Mouse (Mus musculus) ES-E14 (cell line): ENCODE measurements at regions not wholly inside any gene's neighbourhood (a gene's known extent, or its start where the extent isn't known, plus 50 kb on each side); places are given as distances from the start of the nearest gene placed in this dataset.

ENCODE experiments used
- DNase-seq: peaks from one replicate; pipeline ENCODE4 v3.0.0-alpha.2; 2013; ENCODE audit warnings: low read depth, low spot score
- H3K27ac ChIP-seq: 2 replicates; pipeline ENCODE4 v1.5.1; 2012; ENCODE audit warnings: low read depth, mild to moderate bottlenecking, low read length, moderate library complexity, mixed read lengths; ENCODE audit not compliant: poor library complexity, insufficient read depth, severe bottlenecking
- H3K36me3 ChIP-seq: 2 replicates; pipeline ENCODE4 v1.6.1; 2012; ENCODE audit warnings: mild to moderate bottlenecking, low read length, moderate library complexity, mixed read lengths; ENCODE audit not compliant: control insufficient read depth, poor library complexity, insufficient read depth, severe bottlenecking
- H3K4me1 ChIP-seq, 2 experiments: fragments of 150-350 bp in 1 of 2; sonication (generic) in 1 of 2; 2 replicates each; pipeline ENCODE4 v1.6.1; 2012; ENCODE audit warnings: low read length in 2 of 2, mild to moderate bottlenecking in 1 of 2, mixed read lengths in 1 of 2; ENCODE audit not compliant: control insufficient read depth in 2 of 2, insufficient read depth in 2 of 2, poor library complexity in 1 of 2
- H3K4me3 ChIP-seq, 2 experiments: fragments of 150-350 bp in 1 of 2; sonication (generic) in 1 of 2; 2 replicates each; pipeline ENCODE4 v1.5.1; 2012; ENCODE audit warnings: low read length in 2 of 2, low read depth in 1 of 2, mild to moderate bottlenecking in 1 of 2, mixed read lengths in 1 of 2; ENCODE audit not compliant: insufficient read depth in 1 of 2, poor library complexity in 1 of 2, severe bottlenecking in 1 of 2
- H3K9ac ChIP-seq: 2 replicates; pipeline ENCODE4 v1.6.1; 2012; ENCODE audit warnings: low read depth, mild to moderate bottlenecking, low read length, mixed read lengths; ENCODE audit not compliant: poor library complexity, insufficient read depth, severe bottlenecking
- H3K9me3 ChIP-seq: fragments of 150-350 bp; sonication (generic); 2 replicates; pipeline ENCODE4 v1.6.1; 2012; ENCODE audit warnings: low read depth, mild to moderate bottlenecking, low read length; ENCODE audit not compliant: control insufficient read depth, insufficient read depth
- CHD2 ChIP-seq: IDR thresholded peaks from 2 replicates; pipeline ENCODE4 v1.6.1; 2014; ENCODE audit warnings: mild to moderate bottlenecking, low read depth, low read length, inconsistent platforms
- HCFC1 ChIP-seq: IDR thresholded peaks from 2 replicates; pipeline ENCODE4 v1.6.1; 2012; ENCODE audit warnings: low read length, inconsistent platforms, borderline replicate concordance; ENCODE audit not compliant: insufficient read depth
- MAFK ChIP-seq: IDR thresholded peaks from 2 replicates; pipeline ENCODE4 v1.6.1; 2014; ENCODE audit warnings: mild to moderate bottlenecking, low read depth, low read length, inconsistent platforms; ENCODE audit not compliant: insufficient read depth
- ZC3H11A ChIP-seq: IDR thresholded peaks from 2 replicates; pipeline ENCODE4 v1.6.1; 2012; ENCODE audit warnings: low read depth, mild to moderate bottlenecking, inconsistent platforms, low read length, borderline replicate concordance
- ZNF384 ChIP-seq: IDR thresholded peaks from 2 replicates; pipeline ENCODE4 v1.6.1; 2012; ENCODE audit warnings: low read depth, low read length, inconsistent platforms
- in situ Hi-C, 2 experiments: fragments of 600-800 bp; cut with MboI; formaldehyde crosslinking; loops; one replicate each; pipeline ENCODE4 v1.15.1; 2025; ENCODE audit warnings: low sequenced_read_pairs in 2 of 2, inconsistent platforms in 1 of 2; ENCODE audit not compliant: unreplicated experiment in 2 of 2

GRCm38 (mm10) chr7:116596914-116597313, 92.7 kb downstream of the Nucb2 start:
- Histone ChIP-seq H3K27ac (no peak overlapping the region), H3K4me1 (no peaks in the 10 kb centered on the region), H3K36me3 (no peaks in the 10 kb centered on the region), H3K9me3 (no peaks in the 10 kb centered on the region), H3K9ac (no peak overlapping the region), H3K4me3 (no peak overlapping the region)
- in situ Hi-C loops, result no loop called here
- TF ChIP-seq ZNF384 (no peak), CHD2 (no peak), MAFK (no peak)
- no peak for DNase-seq

- no peak for TF ChIP-seq HCFC1
- no peak for TF ChIP-seq ZNF384
- no peak for TF ChIP-seq MAFK
- TF ChIP-seq CHD2, result no peak
- no peak for TF ChIP-seq ZC3H11A
- Histone ChIP-seq H3K4me1 (no peaks in the 10 kb centered on the region), H3K27ac (no peak overlapping the region), H3K9me3 (no peaks in the 10 kb centered on the region), H3K36me3 (no peaks in the 10 kb centered on the region), H3K4me3 (no peak overlapping the region), H3K9ac (no peak overlapping the region)
- DNase-seq, result no peak
- in situ Hi-C loops, result no loop called here
These were observed 96.2 kb downstream of the Nucb2 start for GRCm38 (mm10) chr7:116600340-116600739.

GRCm38 (mm10) chr7:116603167-116603839, 99.1 kb downstream of the Nucb2 start:
- no peak overlapping the region for H3K4me3 ChIP-seq
- no peaks in the 10 kb centered on the region for H3K9me3 ChIP-seq
- TF ChIP-seq CHD2 (no peak), ZC3H11A (no peak), ZNF384 (no peak), HCFC1 (no peak), MAFK (no peak)
- no peaks in the 10 kb centered on the region for H3K36me3 ChIP-seq
- in situ Hi-C loops, result no loop called here
- no peak for DNase-seq
- H3K4me1 ChIP-seq, result peaks cover 0 to 6% of the 10 kb centered on the region in 2 experiments; a peak in 3 of 4 replicates
- no peak overlapping the region for H3K9ac ChIP-seq
- H3K27ac ChIP-seq, result no peak overlapping the region

GRCm38 (mm10) chr7:116603840-116604194, 99.6 kb downstream of the Nucb2 start:
- Histone ChIP-seq H3K36me3 (no peaks in the 10 kb centered on the region), H3K9me3 (no peaks in the 10 kb centered on the region), H3K27ac (no peak overlapping the region), H3K9ac (no peak overlapping the region), H3K4me3 (no peak overlapping the region), H3K4me1 (peaks cover 0 to 6% of the 10 kb centered on the region in 2 experiments; a peak in 3 of 4 replicates)
- no peak for DNase-seq
- in situ Hi-C loops, result no loop called here
- TF ChIP-seq MAFK, result no peak
- no peak for TF ChIP-seq ZC3H11A
- no peak for TF ChIP-seq HCFC1
- no peak for TF ChIP-seq CHD2
- TF ChIP-seq ZNF384, result no peak

- in situ Hi-C loops, result no loop called here
- DNase-seq, result no peak
- TF ChIP-seq ZC3H11A (no peak), ZNF384 (no peak), HCFC1 (no peak), MAFK (no peak), CHD2 (no peak)
- Histone ChIP-seq H3K4me1 (peaks cover 0 to 6% of the 10 kb centered on the region in 2 experiments; a peak in 3 of 4 replicates), H3K4me3 (no peak overlapping the region), H3K36me3 (no peaks in the 10 kb centered on the region), H3K9ac (no peak overlapping the region), H3K27ac (no peak overlapping the region), H3K9me3 (no peaks in the 10 kb centered on the region)
These were observed 102.1 kb downstream of the Nucb2 start for GRCm38 (mm10) chr7:116606255-116606654.
